Mouse (Mus musculus) mature B cell (primary cell): ENCODE results near the gene Psmd6.

Source experiments
- in situ Hi-C: fragments of 300-500 bp; cut with MboI; formaldehyde crosslinking; loops from 2 replicates; pipeline ENCODE4 v1.14.3; 2019

Gene Psmd6

GRCm38 (mm10) chr14:14120230-14121096 lies at the start of gene Psmd6:
Psmd6 (minus strand) TSS chr14:14120984.
- in situ Hi-C loops = loop anchor here (25.0 kb wide), 1 partner anchor 217 kb away; the partner anchor contains the start of gene Il3ra

GRCm38 (mm10) chr14:14110710-14111109 lies 10.1 kb downstream of the Psmd6 start:
- in situ Hi-C loops = loop anchor here (25.0 kb wide), 1 partner anchor 227 kb away; the partner anchor contains the start of gene Il3ra

GRCm38 (mm10) chr14:14104930-14105318 lies 15.9 kb downstream of the Psmd6 start:
- in situ Hi-C loops = loop anchor here (25.0 kb wide), 1 partner anchor 232 kb away; the partner anchor contains the start of gene Il3ra

- in situ Hi-C loops = loop anchor here (25.0 kb wide), 1 partner anchor 233 kb away; the partner anchor contains the start of gene Il3ra
Measured at GRCm38 (mm10) chr14:14104213-14104929, 16.4 kb downstream of the Psmd6 start.

GRCm38 (mm10) chr14:14101296-14101695 lies 19.5 kb downstream of the Psmd6 start:
- in situ Hi-C loops = loop anchor here (25.0 kb wide), 1 partner anchor 236 kb away; the partner anchor contains the start of gene Il3ra

GRCm38 (mm10) chr14:14100773-14101280 lies 20.0 kb downstream of the Psmd6 start:
- in situ Hi-C loops = loop anchor here (25.0 kb wide), 1 partner anchor 236 kb away; the partner anchor contains the start of gene Il3ra

- in situ Hi-C loops = no loop called here
Measured at GRCm38 (mm10) chr14:14098330-14098980, 22.3 kb downstream of the Psmd6 start.

- in situ Hi-C loops = no loop called here
Measured at GRCm38 (mm10) chr14:14090571-14090970, 30.2 kb downstream of the Psmd6 start.

- in situ Hi-C loops = no loop called here
Measured at GRCm38 (mm10) chr14:14088016-14088791, 32.6 kb downstream of the Psmd6 start.

- in situ Hi-C loops = no loop called here
Measured at GRCm38 (mm10) chr14:14087348-14087747, 33.4 kb downstream of the Psmd6 start.

- in situ Hi-C loops = no loop called here
Measured at GRCm38 (mm10) chr14:14086711-14087263, 34.0 kb downstream of the Psmd6 start.

GRCm38 (mm10) chr14:14083811-14084210 lies 37.0 kb downstream of the Psmd6 start:
- in situ Hi-C loops = no loop called here

- in situ Hi-C loops = no loop called here
Measured at GRCm38 (mm10) chr14:14080604-14081194, 40.1 kb downstream of the Psmd6 start.

GRCm38 (mm10) chr14:14071456-14071855 lies 49.3 kb downstream of the Psmd6 start:
- in situ Hi-C loops = no loop called here

GRCm38 (mm10) chr14:14070541-14071315 lies 50.1 kb downstream of the Psmd6 start:
- in situ Hi-C loops = no loop called here

- in situ Hi-C loops = no loop called here
Measured at GRCm38 (mm10) chr14:14068553-14068952, 52.2 kb downstream of the Psmd6 start.

GRCm38 (mm10) chr14:14067648-14068472 lies 52.9 kb downstream of the Psmd6 start:
- in situ Hi-C loops = no loop called here

GRCm38 (mm10) chr14:14066241-14066640 lies 54.5 kb downstream of the Psmd6 start:
- in situ Hi-C loops = no loop called here

GRCm38 (mm10) chr14:14065142-14065498 lies 55.7 kb downstream of the Psmd6 start:
- in situ Hi-C loops = no loop called here
